Mouse (Mus musculus) telencephalon, adult 2 months (tissue): Measurements from ENCODE around the gene Rhox10.
"Not testable (repeated sequence)": the region's sequence is repeated elsewhere in the genome, so short reads cannot be mapped to it uniquely, and the experiment has no call there.

ENCODE experiments used
- DNase-seq: peaks from one replicate; pipeline ENCODE4 v3.0.0-alpha.2; 2011; ENCODE audit warnings: low read depth, low spot score

The Rhox10 gene

DNA sequence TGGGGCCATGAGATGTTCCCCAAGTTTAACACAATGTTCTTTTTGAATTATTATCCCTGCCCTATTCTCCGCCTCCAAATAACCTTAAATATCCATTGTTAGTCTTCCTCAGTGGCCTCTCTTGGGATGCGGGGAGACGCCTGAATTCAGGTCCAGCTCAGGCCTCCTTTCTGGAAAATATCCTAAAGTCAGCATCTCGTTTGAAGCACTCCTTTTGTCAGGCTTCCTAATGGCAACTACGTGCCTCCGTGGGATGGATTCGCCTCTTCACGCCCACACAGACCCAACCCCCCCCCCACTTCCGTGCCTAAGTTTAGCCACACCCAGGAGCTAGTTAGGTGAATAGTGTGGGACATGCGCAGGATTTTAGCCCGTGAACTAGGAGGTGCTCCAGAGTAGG, at the start of gene Rhox10:
Gene Rhox10 (plus strand): TSS at position 301 of the 400 bp plus-strand sequence.
- no peak for DNase-seq

GRCm38 (mm10) chrX:38018597-38018996, 47.7 kb upstream of the Rhox10 start, which contains the start of gene Btg1-ps1:
Gene Btg1-ps1 (minus strand): TSS chrX:38018815.
- not testable (repeated sequence) for DNase-seq

- no peak for DNase-seq
These were observed 32.4 kb upstream of the Rhox10 start for GRCm38 (mm10) chrX:38033841-38034240.

DNA sequence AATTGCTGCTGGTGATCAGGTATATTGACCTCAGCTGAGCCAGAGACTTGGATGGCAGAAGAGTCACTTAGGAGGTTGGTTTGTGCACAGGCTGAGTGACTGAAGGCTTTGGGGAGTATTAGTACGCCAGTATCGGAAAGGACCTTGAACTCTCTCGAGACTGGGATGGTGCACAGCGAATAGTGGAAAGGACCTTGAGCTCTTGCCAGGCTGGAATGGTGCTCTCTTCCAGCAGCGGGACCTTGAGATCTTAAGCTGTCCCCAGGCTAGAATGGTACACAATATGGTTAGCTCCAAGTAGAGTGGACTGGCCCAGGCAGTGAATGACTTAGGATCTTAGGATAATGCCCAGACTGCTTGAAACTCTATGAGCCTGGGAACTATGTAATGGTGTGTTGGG, 26.6 kb upstream of the Rhox10 start:
- DNase-seq = no peak

- not testable (repeated sequence) for DNase-seq
These were observed 23.3 kb upstream of the Rhox10 start, which contains the start of gene Btg1-ps2 for GRCm38 (mm10) chrX:38043014-38043413. Gene Btg1-ps2 (minus strand): TSS chrX:38043114.

DNA sequence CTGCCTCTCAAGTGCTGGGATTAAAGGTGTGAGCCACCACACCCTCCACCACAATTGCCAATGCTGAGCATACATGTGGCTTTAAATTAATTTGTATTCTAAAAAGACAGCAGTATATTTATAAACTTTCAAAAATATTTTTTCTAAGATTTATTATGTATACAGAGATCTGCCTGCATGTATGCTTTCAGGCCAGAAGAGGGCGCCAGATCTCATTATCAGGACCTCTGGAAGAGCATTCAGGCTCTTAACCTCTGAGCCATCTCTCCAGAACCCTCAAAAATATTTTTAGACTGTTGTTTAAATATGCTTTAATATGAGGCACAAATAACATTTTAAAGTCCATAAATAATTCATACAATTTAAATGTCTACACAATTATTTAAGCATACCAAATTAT, 4.7 kb upstream of the Rhox10 start:
- peak; percentile 0 for DNase-seq

- DNase-seq = peak; percentile 1
These were observed 18.0 kb downstream of the Rhox10 start for GRCm38 (mm10) chrX:38084226-38084625.

DNA sequence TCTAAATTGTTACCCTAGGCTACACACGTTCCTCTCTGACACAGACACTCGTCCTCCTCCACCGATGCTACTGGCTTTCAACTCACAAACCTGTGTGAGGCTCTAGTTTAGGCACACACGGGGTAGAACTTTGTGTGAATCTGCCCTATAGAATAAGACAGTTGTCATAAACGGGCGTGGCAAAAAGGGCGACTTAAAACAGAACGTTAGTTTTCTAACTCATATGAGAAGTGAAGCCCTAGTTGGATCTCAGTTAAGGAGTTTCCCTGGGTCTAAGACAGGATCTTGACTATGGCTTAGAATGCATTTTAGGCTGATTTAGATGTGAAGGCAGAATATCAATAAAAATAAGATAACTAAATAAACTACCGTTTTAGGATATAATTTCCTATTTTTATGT, 18.8 kb downstream of the Rhox10 start, which contains the start of gene Rhox11:
Gene Rhox11 (minus strand): TSS at position 101 of the 400 bp plus-strand sequence.
- no peak for DNase-seq

- DNase-seq = no peak
These were observed 44.5 kb downstream of the Rhox10 start, which contains the start of gene Rhox12 for GRCm38 (mm10) chrX:38110807-38111206. Gene Rhox12 (minus strand): TSS chrX:38110907.

DNA sequence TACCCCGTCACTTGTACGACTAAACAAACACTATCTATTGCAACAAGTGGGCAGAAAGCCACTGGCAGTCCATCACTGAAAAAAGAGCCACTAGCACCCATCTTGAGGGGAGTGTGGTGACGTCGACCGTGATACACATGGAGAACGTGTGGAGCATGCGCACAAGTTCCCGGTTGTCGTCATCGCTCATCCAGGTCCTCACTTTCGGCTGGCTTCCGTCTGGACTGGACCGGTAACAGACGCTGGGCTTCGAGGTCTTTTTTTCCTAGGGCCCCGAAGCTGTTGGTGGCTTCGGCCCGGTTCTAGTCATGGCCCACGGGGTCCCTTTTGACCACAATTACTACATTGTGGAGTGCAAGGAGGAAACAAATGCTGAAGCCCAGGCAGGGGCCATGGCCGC, 54.7 kb downstream of the Rhox10 start, which contains the start of gene Rhox13:
Gene Rhox13 (plus strand): TSS at position 238 of the 400 bp plus-strand sequence.
- DNase-seq = no peak
